8 mouse cellular contexts compared by ENCODE assay signal in genomic region chr5:122894007-122894637, GRCm38 (mm10). TPM values are rescaled to one million over a fixed set of nuclear protein-coding genes. Genes with fewer than 3 reads are reported as not detected.
A peak's percentile ranks its signal among the peaks of the same experiment; 100 is the strongest.
DNase-seq lines count a peak whose midpoint lies in the region; ATAC-seq and TF ChIP-seq lines count a peak whose summit lies in the region.

No protein-coding gene starts in this region.

- H3K4me3 ChIP-seq in gastrocnemius, adult 2 months: no peak overlapping the region

- H3K27ac ChIP-seq in gastrocnemius, adult 2 months: no peak overlapping the region

- peak; percentile 82 for TF ChIP-seq CTCF in gastrocnemius, adult 2 months (IDR thresholded peaks at IDR 0.05)

- intact Hi-C loops in gastrocnemius, adult 2 months (cut with DNase I): no loop called here

- ATAC-seq in monocyte, adult 5-6 weeks (replicated peaks; ENCODE audit: insufficient number of reproducible peaks, low FRiP score, low TSS enrichment, poor library complexity, severe bottlenecking): 0 out of 2 replicates have a peak, but pooled peaks have one; percentile 49

- peak; percentile 55 for DNase-seq in gastrocnemius, adult 2 months
- DNase-seq in gastrocnemius, postnatal 4 days (ENCODE audit: low spot score in 2 of 2): no peak
- DNase-seq in 3T3-L1 (ENCODE audit: low read depth, low spot score) (peak; percentile 67), R1 (ENCODE audit: low read depth, low spot score) (peak; percentile 74)
- DNase-seq in embryo, embryonic 11 days: peak; percentile 49
- DNase-seq in layer of hippocampus, postnatal 10 days (ENCODE audit: low spot score in 2 of 2): peak; percentile 72
- DNase-seq in thymus, postnatal 0 days (ENCODE audit: low spot score): peak; percentile 71

RNA-seq across cellular contexts. Expression of gene Rnf34, which starts 44.3 kb away (rescaled TPM):
- 10 to 100 TPM; 20.0 to 21.4 TPM for total RNA-seq in gastrocnemius, adult 2 months (2021)
- total RNA-seq in gastrocnemius, postnatal 4 days (2021): 10 to 100 TPM; 17.6 to 20.1 TPM
- total RNA-seq in layer of hippocampus, postnatal 10 days (2021): 10 to 100 TPM; 43.5 to 57.1 TPM
- 23.9 to 25.5 TPM (median 24.1 TPM) in 3 replicates for total RNA-seq in monocyte, adult 5-6 weeks (2017)
- polyA plus RNA-seq in thymus, postnatal 0 days (2015; fragmentation: Nextera tagmentation; extraction: Ambion mirVana): 35.8 and 37.9 TPM in 2 replicates

Comparison
In these comparisons a context has a peak if more than half of its experiments do, and no peak if none do; other contexts are left out.
1. DNase-seq: peak in gastrocnemius, adult 2 months (single experiment), 3T3-L1 (single experiment), R1 (single experiment), embryo, embryonic 11 days (single experiment), layer of hippocampus, postnatal 10 days (2 of 2) and thymus, postnatal 0 days (single experiment); none in gastrocnemius, postnatal 4 days (0 of 2).